In the genomic region with DNA sequence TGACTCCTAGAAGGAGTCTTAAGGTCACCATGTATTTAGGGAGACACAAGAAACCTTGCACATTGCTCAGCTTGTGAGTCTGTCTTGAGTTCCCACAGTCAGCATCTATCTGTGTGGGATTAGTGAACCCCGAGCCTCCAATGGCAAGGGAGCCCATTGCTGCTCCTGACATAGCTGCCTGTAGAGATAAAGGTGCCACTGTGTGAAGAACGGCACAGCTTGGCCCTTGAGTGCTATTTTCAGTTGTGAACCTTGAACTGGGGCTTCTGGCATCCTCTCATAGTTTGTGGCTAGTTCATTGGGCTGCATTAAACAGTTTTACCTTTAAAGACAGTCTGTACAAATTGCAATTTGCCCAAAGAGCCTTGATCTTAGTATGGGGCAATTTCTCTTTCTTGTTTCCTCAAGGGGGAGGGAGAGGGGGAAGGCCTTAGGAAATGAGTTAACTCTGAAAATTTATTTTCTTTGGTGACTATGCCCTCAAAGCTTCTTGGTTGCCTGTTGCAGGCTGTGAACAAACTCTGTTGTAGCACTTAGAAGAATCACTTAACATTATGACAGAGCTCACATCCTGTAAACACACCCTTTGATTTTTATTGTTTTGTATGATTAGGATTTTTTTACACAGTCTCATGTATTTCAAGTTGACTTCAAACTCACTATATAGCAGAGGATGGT, we compare ENCODE assay signal across 25 mouse cellular contexts. TPM values are rescaled to one million over a fixed set of nuclear protein-coding genes. Genes with fewer than 3 reads are reported as not detected.
DNase-seq lines count a peak whose midpoint lies in the region; ATAC-seq and TF ChIP-seq lines count a peak whose summit lies in the region.
"Had no signal": no experiment of that assay in that cellular context is flagged by ENCODE, and none has a peak within 500 bp of the region (broad histone marks: within the 10 kb centered on the region; RNA-seq: fewer than 3 reads in every experiment).

No protein-coding gene starts in this region.

- H3K36me3 ChIP-seq in spleen, adult 2 months (ENCODE audit: control insufficient read depth, insufficient read depth, low read length) = peaks cover 10% of the 10 kb centered on the region
- H3K36me3 ChIP-seq in hindbrain, embryonic 12.5 days = no peaks in the 10 kb centered on the region
- H3K36me3 ChIP-seq: heart, embryonic 10.5 days; hindbrain, embryonic 15.5 days; limb, embryonic 10.5 days; midbrain, embryonic 13.5 days; neural tube, embryonic 12.5 days had no signal

- TF ChIP-seq POLR2A in spleen, adult 2 months (IDR thresholded peaks at IDR 0.05; ENCODE audit: low read depth, low read length) = no peak

- no peaks in the 10 kb centered on the region for H3K9me3 ChIP-seq in hindbrain, embryonic 12.5 days (replicated peaks)
- H3K9me3 ChIP-seq: heart, embryonic 10.5 days; hindbrain, embryonic 15.5 days; limb, embryonic 10.5 days; midbrain, embryonic 13.5 days; neural tube, embryonic 12.5 days had no signal

- H3K27me3 ChIP-seq in spleen, adult 2 months (ENCODE audit: control insufficient read depth, insufficient read depth, low read length) = no peaks in the 10 kb centered on the region
- H3K27me3 ChIP-seq in hindbrain, embryonic 12.5 days = no peaks in the 10 kb centered on the region
- H3K27me3 ChIP-seq: hindbrain, embryonic 15.5 days; midbrain, embryonic 13.5 days; neural tube, embryonic 12.5 days had no signal

- peak; percentile 64 for ATAC-seq in activated CD4-positive, CD25-positive, alpha-beta regulatory T cell, adult 4 months
- peak; percentile 25 for ATAC-seq in megakaryocyte, adult 5-6 weeks (ENCODE audit: poor library complexity, severe bottlenecking)
- no peak for ATAC-seq in hindbrain, embryonic 12.5 days (ENCODE audit: low FRiP score)
- ATAC-seq: forebrain, embryonic 14.5 days; intestine, postnatal 0 days; lung, postnatal 0 days; midbrain, embryonic 13.5 days had no signal

- DNase-seq in spleen, adult 2 months (ENCODE audit: low read depth in 1 of 2, low spot score in 2 of 2) = no peak
- no peak for DNase-seq in spleen, postnatal 36 days (ENCODE audit: low spot score in 2 of 2)
- DNase-seq in urinary bladder, adult 2 months (ENCODE audit: low spot score) = no peak
- DNase-seq in embryo, embryonic 10.5 days (ENCODE audit: low spot score) = no peak
- DNase-seq: cerebellum, adult 8-10 months; cerebellum, postnatal 36 days; heart, postnatal 4 days; kidney, postnatal 25 days; liver; retina, postnatal 1 day; thymus, adult 18-20 months had no signal

- peak overlapping the region; percentile 92 for H3K4me3 ChIP-seq in spleen, adult 2 months (ENCODE audit: extremely low read depth, insufficient read depth, insufficient read length)
- no peak overlapping the region for H3K4me3 ChIP-seq in hindbrain, embryonic 12.5 days
- H3K4me3 ChIP-seq: heart, embryonic 10.5 days; hindbrain, embryonic 15.5 days; limb, embryonic 10.5 days; midbrain, embryonic 13.5 days; neural tube, embryonic 12.5 days had no signal

- H3K27ac ChIP-seq in spleen, adult 2 months (ENCODE audit: insufficient read depth, low read length) = peak overlapping the region; percentile 98
- H3K27ac ChIP-seq in hindbrain, embryonic 12.5 days = no peak overlapping the region
- H3K27ac ChIP-seq: heart, embryonic 10.5 days; hindbrain, embryonic 15.5 days; limb, embryonic 10.5 days; macrophage; midbrain, embryonic 13.5 days; neural tube, embryonic 12.5 days had no signal

- H3K9ac ChIP-seq in hindbrain, embryonic 12.5 days = no peak overlapping the region
- H3K9ac ChIP-seq: hindbrain, embryonic 15.5 days; midbrain, embryonic 13.5 days; neural tube, embryonic 12.5 days had no signal

- no peak for TF ChIP-seq CTCF in spleen, adult 2 months (IDR thresholded peaks at IDR 0.05; ENCODE audit: extremely low read depth, insufficient read depth, insufficient read length, insufficient replicate concordance)

- H3K4me1 ChIP-seq in spleen, adult 2 months (ENCODE audit: control insufficient read depth, insufficient read depth, insufficient read length) = peaks cover 20% of the 10 kb centered on the region; the same call in 1 of the 2 replicates
- no peaks in the 10 kb centered on the region for H3K4me1 ChIP-seq in hindbrain, embryonic 12.5 days
- H3K4me1 ChIP-seq: hindbrain, embryonic 15.5 days; limb, embryonic 10.5 days; midbrain, embryonic 13.5 days; neural tube, embryonic 12.5 days had no signal

- 41% methylated on average over 2 of the region's 2 CpGs for WGBS in spleen, adult 2 months
- WGBS in hindbrain, embryonic 12.5 days = 91% methylated on average over 2 of the region's 2 CpGs

- no peak overlapping the region for H3K4me2 ChIP-seq in hindbrain, embryonic 12.5 days (replicated peaks)
- H3K4me2 ChIP-seq: hindbrain, embryonic 15.5 days; midbrain, embryonic 13.5 days; neural tube, embryonic 12.5 days had no signal

RNA-seq across cellular contexts. Expression of a gene that starts 30.8 kb away (rescaled TPM):
- 6.7 and 6.9 TPM in 2 replicates for polyA plus RNA-seq in spleen, adult 2 months (2012; rRNA removed)
- 1 to 10 TPM; 7.3 to 7.6 TPM for polyA plus RNA-seq in activated CD4-positive, CD25-positive, alpha-beta regulatory T cell, adult 4 months (2017; shearing (Covaris generic))
- total RNA-seq in megakaryocyte, adult 5-6 weeks (2015) = 2.5 and 3.1 TPM in 2 replicates
- 1.6 and 2.8 TPM in 2 replicates for total RNA-seq in megakaryocyte, adult 5-6 weeks (2017)
- 0.04 and 0.07 TPM in 2 replicates for polyA plus RNA-seq in urinary bladder, adult 2 months (2012; rRNA removed)
- 0.03 TPM in 1 of 2 replicates, not detected in the other for polyA plus RNA-seq in hindbrain, embryonic 12.5 days (2016; fragmentation: Nextera tagmentation; extraction: Ambion mirVana)
- polyA plus RNA-seq: embryonic facial prominence, embryonic 14.5 days; forebrain, embryonic 14.5 days; heart, embryonic 10.5 days; intestine, postnatal 0 days; kidney, embryonic 14.5 days; limb, embryonic 10.5 days; lung, postnatal 0 days; neural tube, embryonic 12.5 days had no signal
